Mouse (Mus musculus) G1E (cell line): ENCODE measurements around the gene Cfap299.

Experiments
- CTCF ChIP-seq: IDR thresholded peaks from 2 replicates; pipeline ENCODE4 v1.5.1; 2012; ENCODE audit warnings: low read depth, low read length, inconsistent platforms, mixed read lengths
- GATA1 ChIP-seq: IDR thresholded peaks from 2 replicates; pipeline ENCODE4 v1.6.1; 2012; ENCODE audit warnings: borderline replicate concordance, low read length, inconsistent platforms, mixed read lengths
- TAL1 ChIP-seq: conservative IDR thresholded peaks from 2 replicates; pipeline ENCODE4 v1.6.1; 2012; ENCODE audit warnings: low read depth, low read length, inconsistent platforms, mixed read lengths

DNA sequence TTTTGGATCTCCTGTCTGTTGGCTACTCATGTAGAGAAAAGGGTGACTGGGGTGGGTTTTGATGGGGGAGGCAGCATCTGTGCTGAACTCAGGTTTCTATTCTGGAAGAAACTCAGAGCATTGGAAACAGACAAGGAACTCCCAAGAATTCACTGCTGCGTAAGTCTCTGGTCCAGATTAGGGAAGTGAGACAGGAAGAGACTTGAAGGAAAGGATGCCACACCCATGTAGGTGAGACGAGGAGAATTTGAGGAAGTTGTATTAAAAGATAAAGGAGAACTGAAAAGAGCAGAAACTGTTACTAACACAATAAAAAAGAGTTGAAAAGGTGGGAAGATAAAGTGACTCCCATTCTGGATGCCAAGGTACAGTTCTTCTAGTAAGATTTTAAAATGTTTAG is 249.3 kb downstream of the Cfap299 start:
- TF ChIP-seq CTCF (no peak), GATA1 (no peak), TAL1 (no peak)
